Mouse (Mus musculus): ENCODE data around the gene Rpl27a.

The Rpl27a gene

GRCm38 (mm10) chr7:109524763-109525162 lies 5.8 kb downstream of the Rpl27a start:
- no peak for DNase-seq (ENCODE audit: low read depth in 1 of 2, low spot score in 2 of 2)

DNA sequence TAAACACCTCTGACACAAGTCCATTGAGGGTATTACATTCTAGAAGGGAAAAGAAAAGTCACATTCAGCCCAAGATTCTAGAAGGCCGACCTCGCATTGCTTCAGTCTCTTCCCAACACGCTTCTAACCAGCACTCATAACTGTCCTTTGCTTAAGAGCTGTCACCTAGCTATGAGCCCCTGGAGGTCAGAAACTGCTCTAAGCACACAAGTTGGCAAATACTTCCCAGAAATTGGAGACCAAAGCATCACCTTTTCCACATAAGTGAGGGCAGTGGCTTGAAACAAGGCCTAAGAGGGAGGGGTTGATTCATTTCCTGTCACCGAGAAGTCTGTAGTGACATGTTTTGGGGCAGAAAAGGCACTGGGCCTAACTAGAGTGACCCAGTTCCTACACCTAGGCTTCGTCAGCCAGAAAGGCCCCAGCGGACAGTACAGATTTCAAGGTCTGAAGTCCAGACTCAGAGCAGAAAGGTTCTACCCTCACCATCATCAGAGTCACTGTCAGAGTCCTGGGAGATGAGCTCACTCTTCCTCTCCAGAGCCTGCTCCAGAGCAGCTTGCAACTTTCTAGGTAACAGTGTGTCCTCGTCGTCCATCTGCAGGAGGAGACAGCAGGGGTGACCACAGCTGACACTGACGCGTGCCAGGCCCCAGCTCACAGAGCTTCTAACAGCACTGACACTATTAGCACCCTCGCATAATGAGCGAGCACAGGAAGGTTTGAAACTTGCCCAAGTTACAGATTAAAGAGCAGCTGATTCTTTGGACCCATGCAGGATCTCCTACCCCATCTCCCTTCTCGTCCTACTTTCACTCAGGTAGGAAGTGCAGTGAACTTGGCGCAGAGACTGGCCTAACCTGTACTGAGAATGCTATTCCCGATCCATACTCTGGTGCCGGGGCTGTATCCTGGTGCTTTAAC lies 7.1 kb downstream of the Rpl27a start:
- no peak for DNase-seq (ENCODE audit: low read depth in 1 of 2, low spot score in 2 of 2)

GRCm38 (mm10) chr7:109527536-109527935 lies 8.6 kb downstream of the Rpl27a start:
- no peak for DNase-seq (ENCODE audit: low read depth in 1 of 2, low spot score in 2 of 2)

- DNase-seq (ENCODE audit: low read depth in 1 of 2, low spot score in 2 of 2) = no peak
Observed at GRCm38 (mm10) chr7:109528356-109528755, 9.4 kb downstream of the Rpl27a start.

DNA sequence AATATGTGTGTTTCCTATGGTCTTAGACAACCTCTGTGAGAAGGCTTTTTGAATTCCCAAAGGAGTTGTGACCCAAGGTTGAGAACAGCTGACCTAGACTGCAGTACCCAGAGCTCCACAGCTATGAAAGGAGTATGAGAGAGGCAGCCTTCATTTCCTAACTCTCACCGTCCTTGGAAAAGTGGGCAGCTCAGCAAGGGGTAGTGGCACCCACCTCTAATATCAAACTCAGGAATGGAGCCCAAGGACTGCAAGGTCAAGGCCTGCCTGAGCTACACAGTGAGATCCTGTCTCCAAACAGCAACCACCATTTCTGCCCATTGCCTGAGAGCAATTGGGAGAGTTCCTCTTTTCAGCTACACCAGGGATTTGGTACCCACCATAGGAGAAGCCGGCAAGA lies 10.8 kb downstream of the Rpl27a start:
- no peak for DNase-seq (ENCODE audit: low read depth in 1 of 2, low spot score in 2 of 2)

- DNase-seq (ENCODE audit: low read depth in 1 of 2, low spot score in 2 of 2) = no peak
Observed at GRCm38 (mm10) chr7:109531501-109531900, 12.6 kb downstream of the Rpl27a start.

DNA sequence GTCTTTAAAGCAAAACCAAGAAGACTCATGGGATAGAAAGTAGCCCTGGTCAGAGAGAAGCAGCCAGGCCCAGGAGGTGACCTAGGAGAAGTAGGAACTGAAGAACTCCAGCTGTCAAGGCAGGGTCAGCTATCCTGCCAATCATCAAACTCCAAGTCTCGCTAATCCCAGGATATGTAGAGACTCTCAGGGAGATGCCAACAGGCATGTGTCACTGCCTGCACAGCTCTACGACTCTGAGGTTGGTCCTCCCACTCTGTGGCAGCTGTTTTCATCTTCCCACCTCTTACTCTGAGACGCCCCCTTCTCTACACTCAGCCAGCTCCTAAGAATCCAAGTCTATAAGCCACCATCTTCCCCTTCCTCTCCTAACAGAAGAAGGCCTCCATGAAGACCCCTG lies 13.7 kb downstream of the Rpl27a start:
- DNase-seq (ENCODE audit: low read depth in 1 of 2, low spot score in 2 of 2) = no peak

- no peak for DNase-seq (ENCODE audit: low read depth in 1 of 2, low spot score in 2 of 2)
Observed at GRCm38 (mm10) chr7:109533129-109533528, 14.2 kb downstream of the Rpl27a start.

DNA sequence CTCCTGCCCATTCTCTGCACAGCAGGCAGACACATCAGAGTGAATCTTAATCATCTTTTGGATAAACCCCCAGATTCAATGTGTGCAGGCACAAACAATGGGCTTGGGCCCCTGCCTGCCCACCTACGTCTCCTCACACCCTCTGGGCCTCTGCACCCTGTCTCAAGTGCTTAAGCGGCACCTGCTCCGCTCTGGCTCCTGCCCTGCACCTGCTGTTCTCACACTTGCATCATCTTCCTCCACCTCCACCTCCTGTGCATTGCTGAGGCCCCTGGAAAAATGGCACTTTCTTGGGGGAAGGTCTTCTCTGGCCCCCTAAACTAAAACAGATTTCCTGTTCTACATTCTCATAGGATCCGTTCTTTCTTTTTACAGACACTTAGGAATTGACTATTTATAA lies 14.9 kb downstream of the Rpl27a start:
- DNase-seq (ENCODE audit: low read depth in 1 of 2, low spot score in 2 of 2) = no peak

GRCm38 (mm10) chr7:109534921-109535320 lies 16.0 kb downstream of the Rpl27a start:
- no peak for DNase-seq (ENCODE audit: low read depth in 1 of 2, low spot score in 2 of 2)

GRCm38 (mm10) chr7:109536451-109536946 lies 17.6 kb downstream of the Rpl27a start:
- no peak for DNase-seq (ENCODE audit: low read depth in 1 of 2, low spot score in 2 of 2)

GRCm38 (mm10) chr7:109540902-109541301 lies 22.0 kb downstream of the Rpl27a start:
- DNase-seq (ENCODE audit: low read depth in 1 of 2, low spot score in 2 of 2) = no peak

- no peak for DNase-seq (ENCODE audit: low read depth in 1 of 2, low spot score in 2 of 2)
Observed at GRCm38 (mm10) chr7:109541609-109542363, 22.8 kb downstream of the Rpl27a start.

- no peak for DNase-seq (ENCODE audit: low read depth in 1 of 2, low spot score in 2 of 2)
Observed at GRCm38 (mm10) chr7:109542364-109542628, 23.3 kb downstream of the Rpl27a start.

DNA sequence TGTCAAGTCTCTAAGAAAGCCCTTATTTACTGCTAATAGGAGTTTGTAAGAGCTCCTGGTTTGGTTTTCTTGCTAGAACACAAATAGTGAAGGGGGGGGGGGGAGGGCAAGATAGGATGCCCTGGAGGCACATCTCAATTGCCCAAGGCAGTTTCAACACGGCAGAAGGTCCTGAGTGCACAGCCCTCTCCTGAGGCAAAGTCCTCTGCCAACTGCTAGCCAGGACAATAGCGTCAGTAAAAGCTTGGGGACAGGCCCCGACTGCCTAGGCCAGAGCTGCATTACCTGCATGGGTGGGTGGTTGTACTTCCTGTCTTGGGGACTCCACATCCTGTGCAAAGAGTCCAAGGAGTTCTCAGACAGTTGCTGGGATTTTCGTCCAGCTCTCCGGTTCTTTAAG lies 25.8 kb downstream of the Rpl27a start:
- DNase-seq (ENCODE audit: low read depth in 1 of 2, low spot score in 2 of 2) = no peak

GRCm38 (mm10) chr7:109545255-109545993 lies 26.5 kb downstream of the Rpl27a start:
- no peak for DNase-seq (ENCODE audit: low read depth in 1 of 2, low spot score in 2 of 2)

DNA sequence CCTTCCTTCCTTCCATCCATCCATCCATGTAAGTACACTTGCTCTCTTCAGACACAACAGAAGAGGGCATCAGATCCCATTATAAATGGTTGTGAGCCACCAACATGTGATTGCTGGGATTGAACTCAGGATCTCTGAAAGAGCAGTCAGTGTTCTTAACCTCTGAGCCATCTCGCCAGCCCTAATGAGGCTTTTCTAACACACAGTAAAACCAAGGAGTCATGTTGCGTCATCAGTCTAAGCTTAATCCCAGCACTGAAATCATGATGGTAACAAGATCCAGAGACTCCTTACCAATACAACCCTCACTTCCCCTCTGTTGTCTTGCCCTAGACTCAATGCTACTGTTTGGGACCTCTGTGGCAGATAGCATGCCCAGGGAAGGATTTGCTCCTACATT lies 27.2 kb downstream of the Rpl27a start:
- DNase-seq (ENCODE audit: low read depth in 1 of 2, low spot score in 2 of 2) = no peak

- DNase-seq (ENCODE audit: low read depth in 1 of 2, low spot score in 2 of 2) = no peak
Observed at GRCm38 (mm10) chr7:109546726-109547125, 27.8 kb downstream of the Rpl27a start.

GRCm38 (mm10) chr7:109559536-109559935 lies 40.6 kb downstream of the Rpl27a start:
- DNase-seq (ENCODE audit: low read depth in 1 of 2, low spot score in 2 of 2) = no peak

- DNase-seq (ENCODE audit: low read depth in 1 of 2, low spot score in 2 of 2) = no peak
Observed at GRCm38 (mm10) chr7:109561466-109562153, 42.7 kb downstream of the Rpl27a start.

- DNase-seq (ENCODE audit: low read depth in 1 of 2, low spot score in 2 of 2) = no peak
Observed at GRCm38 (mm10) chr7:109562154-109562599, 43.2 kb downstream of the Rpl27a start.

All from monocyte, adult 2 months (primary cell).